Mouse (Mus musculus) heart, adult 2 months (tissue): Measurements from ENCODE around the gene Fto.

Experiments used
- CTCF ChIP-seq: fragments of 200-600 bp; IDR thresholded peaks from 2 replicates; pipeline ENCODE4 v1.8.1; 2022; ENCODE audit warnings: antibody characterized with exemption, mild to moderate bottlenecking, moderate library complexity
- EP300 ChIP-seq: fragments of 200-500 bp; IDR thresholded peaks from 2 replicates; pipeline ENCODE4 v1.6.1; 2011; ENCODE audit warnings: low read depth, low read length, control low read depth; ENCODE audit not compliant: insufficient read depth
- POLR2A ChIP-seq: fragments of 200-500 bp; IDR thresholded peaks from 2 replicates; pipeline ENCODE4 v1.6.1; 2011; ENCODE audit warnings: mild to moderate bottlenecking, low read depth, low read length, control low read depth; ENCODE audit not compliant: insufficient read depth

DNA sequence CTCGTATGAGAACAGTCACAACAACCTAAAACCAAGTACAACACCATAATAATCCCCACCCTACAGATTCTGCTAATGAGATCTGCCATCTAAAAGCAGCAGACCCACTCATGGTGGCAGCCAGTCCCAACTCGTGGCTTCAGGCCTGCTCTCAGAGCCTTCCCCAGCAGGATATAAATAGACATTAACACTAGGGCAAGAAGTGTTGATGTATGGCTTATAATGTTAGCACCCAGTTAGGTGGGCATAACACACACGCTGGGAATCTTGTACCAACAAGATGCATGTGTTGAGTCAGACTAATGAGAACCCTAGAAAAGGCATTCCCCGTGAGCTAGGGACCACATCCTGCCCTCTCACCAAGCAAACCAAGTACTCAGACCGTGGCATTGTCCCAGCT, 240.1 kb downstream of the Fto start:
- TF ChIP-seq CTCF (no peak), EP300 (no peak), POLR2A (no peak)
